Mouse (Mus musculus) ES-E14 (cell line): ENCODE results near the gene Pcp4. TPM values are rescaled to one million over a fixed set of nuclear protein-coding genes. Genes with fewer than 3 reads are reported as not detected.

Experiments used
- DNase-seq: peaks from one replicate; pipeline ENCODE4 v3.0.0-alpha.2; 2013; ENCODE audit warnings: low read depth, low spot score
- H3K27ac ChIP-seq: 2 replicates; pipeline ENCODE4 v1.5.1; 2012; ENCODE audit warnings: low read depth, mild to moderate bottlenecking, low read length, moderate library complexity, mixed read lengths; ENCODE audit not compliant: poor library complexity, insufficient read depth, severe bottlenecking
- H3K36me3 ChIP-seq: 2 replicates; pipeline ENCODE4 v1.6.1; 2012; ENCODE audit warnings: mild to moderate bottlenecking, low read length, moderate library complexity, mixed read lengths; ENCODE audit not compliant: control insufficient read depth, poor library complexity, insufficient read depth, severe bottlenecking
- H3K4me1 ChIP-seq, 2 experiments: fragments of 150-350 bp in 1 of 2; sonication (generic) in 1 of 2; 2 replicates each; pipeline ENCODE4 v1.6.1; 2012; ENCODE audit warnings: low read length in 2 of 2, mild to moderate bottlenecking in 1 of 2, mixed read lengths in 1 of 2; ENCODE audit not compliant: control insufficient read depth in 2 of 2, insufficient read depth in 2 of 2, poor library complexity in 1 of 2
- H3K4me3 ChIP-seq, 2 experiments: fragments of 150-350 bp in 1 of 2; sonication (generic) in 1 of 2; 2 replicates each; pipeline ENCODE4 v1.5.1; 2012; ENCODE audit warnings: low read length in 2 of 2, low read depth in 1 of 2, mild to moderate bottlenecking in 1 of 2, mixed read lengths in 1 of 2; ENCODE audit not compliant: insufficient read depth in 1 of 2, poor library complexity in 1 of 2, severe bottlenecking in 1 of 2
- H3K9ac ChIP-seq: 2 replicates; pipeline ENCODE4 v1.6.1; 2012; ENCODE audit warnings: low read depth, mild to moderate bottlenecking, low read length, mixed read lengths; ENCODE audit not compliant: poor library complexity, insufficient read depth, severe bottlenecking
- H3K9me3 ChIP-seq: fragments of 150-350 bp; sonication (generic); 2 replicates; pipeline ENCODE4 v1.6.1; 2012; ENCODE audit warnings: low read depth, mild to moderate bottlenecking, low read length; ENCODE audit not compliant: control insufficient read depth, insufficient read depth
- CHD2 ChIP-seq: IDR thresholded peaks from 2 replicates; pipeline ENCODE4 v1.6.1; 2014; ENCODE audit warnings: mild to moderate bottlenecking, low read depth, low read length, inconsistent platforms
- HCFC1 ChIP-seq: IDR thresholded peaks from 2 replicates; pipeline ENCODE4 v1.6.1; 2012; ENCODE audit warnings: low read length, inconsistent platforms, borderline replicate concordance; ENCODE audit not compliant: insufficient read depth
- MAFK ChIP-seq: IDR thresholded peaks from 2 replicates; pipeline ENCODE4 v1.6.1; 2014; ENCODE audit warnings: mild to moderate bottlenecking, low read depth, low read length, inconsistent platforms; ENCODE audit not compliant: insufficient read depth
- ZC3H11A ChIP-seq: IDR thresholded peaks from 2 replicates; pipeline ENCODE4 v1.6.1; 2012; ENCODE audit warnings: low read depth, mild to moderate bottlenecking, inconsistent platforms, low read length, borderline replicate concordance
- ZNF384 ChIP-seq: IDR thresholded peaks from 2 replicates; pipeline ENCODE4 v1.6.1; 2012; ENCODE audit warnings: low read depth, low read length, inconsistent platforms
- in situ Hi-C, 2 experiments: fragments of 600-800 bp; cut with MboI; formaldehyde crosslinking; loops; one replicate each; pipeline ENCODE4 v1.15.1; 2025; ENCODE audit warnings: low sequenced_read_pairs in 2 of 2, inconsistent platforms in 1 of 2; ENCODE audit not compliant: unreplicated experiment in 2 of 2
- total RNA-seq: library from RNA; depleted of rRNA; stranded (reverse); fragments of 300-350 nt; gene quantifications from 2 replicates; pipeline ENCODE4 v1.2.3, GENCODE M21; 2012

The Pcp4 gene
- total RNA-seq, 1 experiment = not detected

DNA sequence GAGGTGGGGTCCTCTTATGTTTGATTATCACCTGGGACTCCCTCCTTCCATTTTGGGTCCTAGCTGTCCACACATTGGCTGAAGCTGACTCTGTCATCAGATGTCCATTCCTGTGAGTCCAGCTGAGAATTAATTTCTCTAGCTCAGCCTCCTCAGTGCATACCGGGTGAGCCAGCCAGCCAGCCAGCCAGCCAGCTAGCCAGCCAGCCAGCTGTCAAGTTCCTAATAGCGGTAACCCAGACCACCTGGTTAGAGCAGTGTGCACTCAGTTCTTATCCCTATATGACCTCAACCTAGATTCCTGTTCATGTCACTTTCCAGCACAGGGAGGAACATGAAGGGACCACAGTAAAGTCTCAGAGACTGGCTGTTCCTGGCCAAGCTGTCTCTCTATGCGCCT, 47.1 kb downstream of the Pcp4 start:
- in situ Hi-C loops = no loop called here
- no peak overlapping the region for H3K27ac ChIP-seq
- no peak overlapping the region for H3K4me3 ChIP-seq
- no peak overlapping the region for H3K9ac ChIP-seq
- DNase-seq = no peak
- no peaks in the 10 kb centered on the region for H3K4me1 ChIP-seq
- TF ChIP-seq MAFK (no peak), ZNF384 (no peak), CHD2 (no peak), HCFC1 (no peak), ZC3H11A (no peak)
- no peaks in the 10 kb centered on the region for H3K36me3 ChIP-seq
- H3K9me3 ChIP-seq = no peaks in the 10 kb centered on the region

DNA sequence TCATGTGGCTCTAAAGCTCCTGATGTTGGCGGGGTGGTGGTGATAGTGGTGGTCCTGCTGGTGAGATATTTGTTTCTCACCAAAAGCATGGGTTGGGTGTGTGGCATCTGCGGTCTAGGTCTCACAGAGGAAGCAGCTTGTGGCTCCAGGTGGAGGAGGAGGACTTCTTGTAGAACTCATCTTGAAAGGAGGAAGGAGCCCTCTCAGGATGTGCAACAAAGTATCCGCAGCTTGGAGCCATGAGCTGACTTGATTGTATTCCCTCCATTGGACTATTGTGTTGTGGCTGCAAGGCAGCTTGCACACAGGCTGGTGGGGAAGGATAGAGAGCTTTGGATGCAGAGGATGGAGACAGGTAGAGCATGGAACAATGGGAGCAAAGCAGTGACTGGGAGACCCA, 60.1 kb downstream of the Pcp4 start:
- Histone ChIP-seq H3K9ac (no peak overlapping the region), H3K36me3 (no peaks in the 10 kb centered on the region), H3K4me3 (no peak overlapping the region), H3K4me1 (no peaks in the 10 kb centered on the region), H3K27ac (no peak overlapping the region), H3K9me3 (no peaks in the 10 kb centered on the region)
- in situ Hi-C loops = no loop called here
- no peak for DNase-seq
- TF ChIP-seq CHD2 (no peak), HCFC1 (no peak), ZC3H11A (no peak), MAFK (no peak), ZNF384 (no peak)

DNA sequence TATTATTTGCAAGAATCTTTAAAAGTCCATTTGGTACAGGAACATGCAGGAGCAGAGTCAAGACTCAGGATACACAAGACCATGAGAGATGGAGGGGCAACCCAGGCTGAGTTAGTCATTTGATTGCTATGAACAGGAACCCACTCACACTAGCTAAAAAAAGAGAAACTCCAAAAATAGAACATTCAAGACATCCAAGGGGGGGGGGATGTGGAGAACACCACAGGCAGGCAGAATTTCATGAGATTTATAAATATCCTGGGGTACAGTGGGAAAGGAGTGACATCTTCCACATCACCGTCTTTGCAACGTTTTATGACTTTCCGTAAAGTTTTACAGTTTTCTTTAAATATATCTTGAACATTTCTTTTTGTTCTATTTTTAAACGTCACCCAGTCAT, 61.1 kb downstream of the Pcp4 start:
- DNase-seq = no peak
- H3K36me3 ChIP-seq = no peaks in the 10 kb centered on the region
- H3K4me3 ChIP-seq = no peak overlapping the region
- TF ChIP-seq ZC3H11A (no peak), ZNF384 (no peak), MAFK (no peak)
- H3K27ac ChIP-seq = no peak overlapping the region
- H3K9ac ChIP-seq = no peak overlapping the region
- in situ Hi-C loops = no loop called here
- H3K4me1 ChIP-seq = no peaks in the 10 kb centered on the region
- no peaks in the 10 kb centered on the region for H3K9me3 ChIP-seq

DNA sequence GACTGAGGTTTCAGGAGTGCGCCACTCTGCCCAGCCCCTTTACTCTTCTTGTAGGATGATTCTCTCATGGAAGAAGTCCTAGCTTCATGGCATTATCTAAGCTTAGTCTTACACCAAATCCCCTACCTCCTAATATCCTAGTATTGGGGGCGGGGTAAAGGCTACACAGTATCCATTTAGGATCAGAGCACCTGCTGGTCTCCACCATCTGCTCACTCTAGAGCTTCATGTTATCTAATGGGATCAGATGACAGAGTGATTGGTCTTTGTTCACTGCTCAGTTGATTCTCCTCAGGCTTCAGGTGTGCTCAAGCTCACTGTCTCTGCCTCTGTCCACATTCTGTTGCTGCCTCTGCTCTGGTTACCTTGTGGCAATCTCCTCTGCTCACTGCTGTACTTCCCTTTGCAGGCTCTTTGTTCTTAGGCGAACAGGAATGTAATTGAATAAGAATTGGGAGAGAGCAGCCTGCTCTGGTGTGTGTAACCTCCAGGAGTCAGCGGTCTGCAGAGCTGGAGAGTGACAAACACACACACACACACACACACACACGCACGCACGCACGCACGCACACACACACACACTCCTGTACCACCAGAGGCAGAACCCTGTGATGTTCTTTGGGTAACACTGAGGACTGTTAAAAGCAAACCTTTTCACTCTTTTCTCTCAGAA, 62.6 kb downstream of the Pcp4 start:
- no peak overlapping the region for H3K4me3 ChIP-seq
- H3K9ac ChIP-seq = no peak overlapping the region
- in situ Hi-C loops = no loop called here
- no peak for DNase-seq
- H3K9me3 ChIP-seq = no peaks in the 10 kb centered on the region
- no peaks in the 10 kb centered on the region for H3K36me3 ChIP-seq
- H3K27ac ChIP-seq = no peak overlapping the region
- TF ChIP-seq HCFC1 (no peak), MAFK (no peak), CHD2 (no peak), ZNF384 (no peak)
- H3K4me1 ChIP-seq = no peaks in the 10 kb centered on the region

GRCm38 (mm10) chr16:96530569-96530898, 63.1 kb downstream of the Pcp4 start:
- Histone ChIP-seq H3K36me3 (no peaks in the 10 kb centered on the region), H3K9ac (no peak overlapping the region), H3K9me3 (no peaks in the 10 kb centered on the region), H3K4me1 (no peaks in the 10 kb centered on the region), H3K4me3 (no peak overlapping the region), H3K27ac (no peak overlapping the region)
- DNase-seq = no peak
- TF ChIP-seq HCFC1 = no peak
- TF ChIP-seq ZC3H11A = no peak
- no peak for TF ChIP-seq CHD2
- TF ChIP-seq MAFK = no peak
- TF ChIP-seq ZNF384 = no peak
- in situ Hi-C loops = no loop called here
